Mouse (Mus musculus): Measurements from ENCODE around the gene Dact2.
A peak's percentile ranks its signal among the peaks of the same experiment; 100 is the strongest.

Dact2 gene

GRCm38 (mm10) chr17:14207093-14207561 is 3.0 kb upstream of the Dact2 start:
- no peak for DNase-seq

- no peak for DNase-seq
Observed at GRCm38 (mm10) chr17:14206062-14206461, 2.0 kb upstream of the Dact2 start.

GRCm38 (mm10) chr17:14205236-14205635 is 1.1 kb upstream of the Dact2 start:
- no peak for DNase-seq

GRCm38 (mm10) chr17:14203121-14203941 is 773 bp downstream of the Dact2 start:
- peak; percentile 96 for DNase-seq

GRCm38 (mm10) chr17:14202291-14203030 is 1.6 kb downstream of the Dact2 start:
- peak; percentile 91 for DNase-seq

GRCm38 (mm10) chr17:14201281-14201787 is 2.8 kb downstream of the Dact2 start:
- peak; percentile 87 for DNase-seq

GRCm38 (mm10) chr17:14200206-14200605 is 3.9 kb downstream of the Dact2 start:
- peak; percentile 83 for DNase-seq

- peak; percentile 97 for DNase-seq
Observed at GRCm38 (mm10) chr17:14199621-14200020, 4.5 kb downstream of the Dact2 start.

GRCm38 (mm10) chr17:14192924-14193323 is 11.2 kb downstream of the Dact2 start:
- no peak for DNase-seq

- no peak for DNase-seq
Observed at GRCm38 (mm10) chr17:14192432-14192831, 11.7 kb downstream of the Dact2 start.

GRCm38 (mm10) chr17:14188455-14188854 is 15.6 kb downstream of the Dact2 start:
- DNase-seq: no peak

GRCm38 (mm10) chr17:14187096-14187495 is 17.0 kb downstream of the Dact2 start:
- no peak for DNase-seq

GRCm38 (mm10) chr17:14186176-14186575 is 17.9 kb downstream of the Dact2 start:
- peak; percentile 95 for DNase-seq

- no peak for DNase-seq
Observed at GRCm38 (mm10) chr17:14184192-14184814, 19.8 kb downstream of the Dact2 start.

GRCm38 (mm10) chr17:14183717-14184116 is 20.4 kb downstream of the Dact2 start:
- no peak for DNase-seq

GRCm38 (mm10) chr17:14182860-14183259 is 21.2 kb downstream of the Dact2 start:
- no peak for DNase-seq

- no peak for DNase-seq
Observed at GRCm38 (mm10) chr17:14178911-14179310, 25.2 kb downstream of the Dact2 start.

GRCm38 (mm10) chr17:14178475-14178874 is 25.6 kb downstream of the Dact2 start:
- DNase-seq: peak; percentile 80

GRCm38 (mm10) chr17:14178049-14178448 is 26.1 kb downstream of the Dact2 start:
- DNase-seq: peak; percentile 73

GRCm38 (mm10) chr17:14177018-14177417 is 27.1 kb downstream of the Dact2 start:
- DNase-seq: no peak

GRCm38 (mm10) chr17:14175704-14176103 is 28.4 kb downstream of the Dact2 start:
- DNase-seq: peak; percentile 64

- DNase-seq: no peak
Observed at GRCm38 (mm10) chr17:14175019-14175418, 29.1 kb downstream of the Dact2 start.

- peak; percentile 84 for DNase-seq
Observed at GRCm38 (mm10) chr17:14174401-14174800, 29.7 kb downstream of the Dact2 start.

Measured in heart, adult 11 months (tissue).